Mouse (Mus musculus): Measurements from ENCODE around the gene Gm20890.
"Not testable (repeated sequence)": the region's sequence is repeated elsewhere in the genome, so short reads cannot be mapped to it uniquely, and the experiment has no call there.

The Gm20890 gene

DNA sequence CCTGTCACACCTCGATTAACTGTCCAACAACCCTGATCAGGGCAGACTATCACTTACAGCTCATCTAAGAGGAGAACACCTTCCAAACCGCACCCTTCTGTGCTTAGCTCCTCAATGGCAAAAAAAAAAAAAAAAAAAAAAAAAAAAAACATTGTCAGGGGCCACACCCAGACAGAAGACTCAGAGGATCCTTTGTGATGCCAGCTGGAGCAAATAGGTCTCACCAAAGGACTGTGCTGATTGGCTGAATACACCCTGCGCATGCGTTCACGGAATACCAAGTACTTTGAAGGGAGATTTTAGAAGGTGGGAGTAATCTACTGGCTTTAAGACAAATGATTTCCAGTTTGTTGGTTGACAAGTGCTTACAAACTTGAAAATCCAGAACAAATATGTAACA lies at the start of gene Gm20890:
TSS of gene Gm20890 (minus strand) at position 101 of the 400 bp plus-strand sequence.
- not testable (repeated sequence) for DNase-seq

Data from kidney, adult 9 months (tissue).